Mouse (Mus musculus) heart, adult 2 months (tissue): ENCODE results near the gene Samd14.

Source experiments
- CTCF ChIP-seq: fragments of 200-600 bp; IDR thresholded peaks from 2 replicates; pipeline ENCODE4 v1.8.1; 2022; ENCODE audit warnings: antibody characterized with exemption, mild to moderate bottlenecking, moderate library complexity
- POLR2A ChIP-seq: fragments of 200-500 bp; IDR thresholded peaks from 2 replicates; pipeline ENCODE4 v1.6.1; 2011; ENCODE audit warnings: mild to moderate bottlenecking, low read depth, low read length, control low read depth; ENCODE audit not compliant: insufficient read depth

GRCm38 (mm10) chr11:95036521-95036920, 26.8 kb downstream of the Samd14 start:
- TF ChIP-seq CTCF (no peak), POLR2A (no peak)
